Mouse (Mus musculus): Measurements from ENCODE around the gene Rnaseh2c.

DNA sequence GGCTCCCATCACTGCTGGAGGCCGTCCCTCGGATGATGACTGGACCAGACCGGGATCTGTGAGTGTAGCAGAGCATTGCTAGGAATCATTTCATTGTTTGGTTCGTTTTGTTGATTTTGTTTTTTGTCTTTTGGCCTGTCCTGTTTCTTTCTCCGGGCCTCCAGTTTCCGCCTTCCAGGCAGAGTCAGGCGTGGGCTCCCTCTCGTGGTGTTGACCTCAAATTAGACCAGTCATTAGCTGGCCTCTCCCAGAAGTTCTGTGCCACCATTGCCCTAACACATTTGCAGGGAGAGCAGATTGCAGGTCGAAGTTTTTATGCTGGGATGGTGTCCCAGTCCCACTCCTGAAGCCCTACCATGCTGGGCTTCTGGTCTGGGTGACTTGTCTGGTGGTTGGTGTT is 12.5 kb upstream of the Rnaseh2c start:
- TF ChIP-seq POLR2A (IDR thresholded peaks at IDR 0.05; ENCODE audit: extremely low read depth, insufficient read depth, low read length) (no peak), CTCF (IDR thresholded peaks at IDR 0.05; ENCODE audit: low read depth, low read length) (no peak)

Measured in liver, adult 2 months (tissue).